In the genomic region with DNA sequence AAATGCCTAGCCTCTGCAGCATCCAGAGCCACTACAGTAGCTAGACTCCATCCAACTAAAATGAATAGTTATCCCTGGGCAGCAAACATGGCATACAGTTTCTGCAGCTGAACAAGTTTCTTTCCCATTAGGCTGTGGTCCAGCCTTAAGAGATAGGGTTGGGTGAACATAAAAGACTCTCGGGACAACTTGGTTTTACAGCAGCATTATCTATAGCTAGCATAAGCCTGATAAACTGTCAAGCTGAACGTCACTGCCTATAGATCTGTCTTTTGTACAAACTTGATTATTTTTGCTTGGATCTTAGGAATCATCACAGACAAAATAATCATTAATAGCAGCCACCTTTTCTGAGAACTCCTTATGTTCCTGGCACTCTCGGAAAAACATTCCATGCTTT, we compare ENCODE assay signal across 28 mouse cellular contexts.
"Had no signal": no experiment of that assay in that cellular context is flagged by ENCODE, and none has a peak within 500 bp of the region (broad histone marks: within the 10 kb centered on the region; RNA-seq: fewer than 3 reads in every experiment).

No protein-coding gene starts in this region.

- H3K27me3 ChIP-seq: embryonic facial prominence, embryonic 12.5 days; embryonic facial prominence, embryonic 13.5 days; embryonic facial prominence, embryonic 15.5 days; forebrain, embryonic 12.5 days; forebrain, embryonic 13.5 days; forebrain, embryonic 15.5 days had no signal

- H3K27ac ChIP-seq: embryonic facial prominence, embryonic 10.5 days; embryonic facial prominence, embryonic 12.5 days; embryonic facial prominence, embryonic 13.5 days; embryonic facial prominence, embryonic 15.5 days; forebrain, embryonic 10.5 days; forebrain, embryonic 12.5 days; forebrain, embryonic 13.5 days; forebrain, embryonic 15.5 days; gastrocnemius, adult 2 months; heart, adult 2 months had no signal

- H3K9me3 ChIP-seq: embryonic facial prominence, embryonic 10.5 days; embryonic facial prominence, embryonic 12.5 days; embryonic facial prominence, embryonic 13.5 days; embryonic facial prominence, embryonic 15.5 days; forebrain, embryonic 10.5 days; forebrain, embryonic 12.5 days; forebrain, embryonic 13.5 days; forebrain, embryonic 15.5 days had no signal

- H3K9ac ChIP-seq: embryonic facial prominence, embryonic 12.5 days; embryonic facial prominence, embryonic 13.5 days; embryonic facial prominence, embryonic 15.5 days; forebrain, embryonic 12.5 days; forebrain, embryonic 13.5 days; forebrain, embryonic 15.5 days; forebrain, postnatal 0 days had no signal

- H3K36me3 ChIP-seq: embryonic facial prominence, embryonic 10.5 days; embryonic facial prominence, embryonic 12.5 days; embryonic facial prominence, embryonic 13.5 days; embryonic facial prominence, embryonic 15.5 days; forebrain, embryonic 10.5 days; forebrain, embryonic 12.5 days; forebrain, embryonic 15.5 days had no signal

- H3K4me1 ChIP-seq: embryonic facial prominence, embryonic 10.5 days; embryonic facial prominence, embryonic 12.5 days; embryonic facial prominence, embryonic 13.5 days; embryonic facial prominence, embryonic 15.5 days; forebrain, embryonic 10.5 days; forebrain, embryonic 12.5 days; forebrain, embryonic 13.5 days; forebrain, embryonic 15.5 days had no signal

- H3K4me3 ChIP-seq: embryonic facial prominence, embryonic 10.5 days; embryonic facial prominence, embryonic 12.5 days; embryonic facial prominence, embryonic 13.5 days; embryonic facial prominence, embryonic 15.5 days; erythroblast, embryonic 14.5 days; forebrain, embryonic 10.5 days; forebrain, embryonic 12.5 days; forebrain, embryonic 13.5 days; forebrain, embryonic 15.5 days; gastrocnemius, adult 2 months; heart, adult 2 months had no signal

- H3K4me2 ChIP-seq: embryonic facial prominence, embryonic 12.5 days; embryonic facial prominence, embryonic 13.5 days; embryonic facial prominence, embryonic 15.5 days; forebrain, embryonic 12.5 days; forebrain, embryonic 13.5 days; forebrain, embryonic 15.5 days had no signal

- DNase-seq: cerebellum, adult 2 months; cerebellum, adult 8-10 months; cerebellum, adult 9-10 months; cerebellum, adult 9-11 months; cerebellum, postnatal 10 days; cerebellum, postnatal 14 days; cerebellum, postnatal 25 days; cerebellum, postnatal 36 days; embryo, embryonic 11 days; forebrain, postnatal 0 days; gastrocnemius, adult 2 months; gastrocnemius, postnatal 10 days; gastrocnemius, postnatal 14 days; gastrocnemius, postnatal 25 days; gastrocnemius, postnatal 36 days; heart, adult 18-20 months; heart, adult 2 months had no signal

- ATAC-seq: forebrain, embryonic 13.5 days; forebrain, embryonic 14.5 days; forebrain, embryonic 15.5 days; forebrain, embryonic 16.5 days; forebrain, postnatal 0 days had no signal
